In the genomic region with DNA sequence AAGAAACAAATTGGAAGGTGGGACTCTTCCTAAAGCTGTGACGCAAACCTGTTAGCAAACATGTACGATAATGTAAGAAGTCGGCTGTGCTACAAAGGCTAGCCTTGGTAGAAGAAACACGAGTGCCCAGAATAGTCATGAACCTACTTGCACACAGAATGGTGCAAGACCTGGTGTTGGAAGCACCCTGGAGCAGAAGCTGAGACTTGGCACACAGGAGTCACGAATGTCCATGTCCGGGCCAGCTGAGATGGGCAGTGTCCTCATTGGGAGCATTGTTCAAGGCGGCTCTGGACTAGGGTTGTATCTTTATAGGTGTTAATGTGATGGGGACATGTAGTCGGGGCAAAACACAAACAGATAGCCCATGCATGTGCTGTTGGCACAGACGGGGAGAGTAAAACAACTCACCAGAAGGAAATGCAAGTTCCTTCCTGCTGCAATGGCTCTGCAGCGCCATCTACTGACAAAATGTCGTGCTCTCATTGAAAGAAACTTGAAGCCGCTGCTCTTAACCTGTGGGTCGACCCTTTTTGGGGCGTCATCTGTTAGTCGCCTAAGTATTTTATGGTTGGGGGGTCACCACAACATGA, we compare ENCODE assay signal across 8 mouse cellular contexts. TPM values are rescaled to one million over a fixed set of nuclear protein-coding genes. Genes with fewer than 3 reads are reported as not detected.
A peak's percentile ranks its signal among the peaks of the same experiment; 100 is the strongest.
DNase-seq lines count a peak whose midpoint lies in the region; ATAC-seq lines count a peak whose summit lies in the region.

No protein-coding gene starts in this region.

- no peaks in the 10 kb centered on the region for H3K9me3 ChIP-seq in heart, embryonic 12.5 days (replicated peaks)
- H3K9me3 ChIP-seq in megakaryocyte, embryonic 14.5 days: no peaks in the 10 kb centered on the region

- no peak overlapping the region for H3K4me3 ChIP-seq in heart, embryonic 12.5 days
- peak overlapping the region; percentile 66 for H3K4me3 ChIP-seq in megakaryocyte, embryonic 14.5 days (replicated peaks)

- ATAC-seq in heart, embryonic 12.5 days (ENCODE audit: insufficient number of reproducible peaks, low FRiP score): no peak

- 0 out of 2 replicates have a peak overlapping the region, but pooled peaks have one; percentile 16 for H3K4me2 ChIP-seq in heart, embryonic 12.5 days

- intact Hi-C loops in gastrocnemius, postnatal 36 days (cut with DNase I): loop anchor here (5.0 kb wide), 1 partner anchor 57 kb away; a partner anchor contains a TSS

- 31% methylated on average over 15 of the region's 15 CpGs for WGBS in heart, embryonic 12.5 days
- WGBS in large intestine, adult 2 months: 29% methylated on average over 15 of the region's 15 CpGs

- no peak overlapping the region for H3K9ac ChIP-seq in heart, embryonic 12.5 days

- H3K27me3 ChIP-seq in heart, embryonic 12.5 days (replicated peaks): no peaks in the 10 kb centered on the region
- no peaks in the 10 kb centered on the region for H3K27me3 ChIP-seq in megakaryocyte, embryonic 14.5 days (replicated peaks)

- H3K27ac ChIP-seq in heart, embryonic 12.5 days (ENCODE audit: poor library complexity, severe bottlenecking): no peak overlapping the region

- DNase-seq in gastrocnemius, postnatal 10 days: peak; percentile 58
- no peak for DNase-seq in gastrocnemius, postnatal 36 days
- DNase-seq in T-cell, adult 2 months (ENCODE audit: low spot score): peak; percentile 39
- DNase-seq in cerebellum, postnatal 36 days: peak; percentile 77 to 81
- peak; percentile 53 for DNase-seq in large intestine, adult 2 months (ENCODE audit: low read depth, low spot score)
- DNase-seq in spleen, adult 12 weeks (ENCODE audit: low spot score): peak; percentile 40

- no peaks in the 10 kb centered on the region for H3K4me1 ChIP-seq in heart, embryonic 12.5 days (replicated peaks)
- H3K4me1 ChIP-seq in megakaryocyte, embryonic 14.5 days: peaks cover 35% of the 10 kb centered on the region

- no peaks in the 10 kb centered on the region for H3K36me3 ChIP-seq in heart, embryonic 12.5 days
- H3K36me3 ChIP-seq in megakaryocyte, embryonic 14.5 days (replicated peaks; ENCODE audit: low read length): no peaks in the 10 kb centered on the region

RNA-seq across cellular contexts. Expression of a gene that starts 15.2 kb away (rescaled TPM):
- total RNA-seq in gastrocnemius, postnatal 10 days (2021): 1 to 10 TPM; 3.9 to 6.5 TPM
- total RNA-seq in gastrocnemius, postnatal 36 days (2021): 1 to 10 TPM; 1.4 TPM
- polyA plus RNA-seq in heart, embryonic 12.5 days (2016; fragmentation: Nextera tagmentation; extraction: Ambion mirVana): 11.9 and 13.1 TPM in 2 replicates
- 7.0 and 8.4 TPM in 2 replicates for polyA plus RNA-seq in large intestine, adult 2 months (2012; rRNA removed)
- 4.1 TPM in 1 of 2 replicates, not detected in the other for polyA plus RNA-seq in megakaryocyte, embryonic 14.5 days (2012; ENCODE audit: insufficient read depth, low replicate concordance)

RNA-seq across cellular contexts. Expression of a gene that starts 41.8 kb away (rescaled TPM):
- 1 to 10 TPM; 2.0 to 2.7 TPM for total RNA-seq in gastrocnemius, postnatal 10 days (2021)
- under 1 TPM; 0.48 to 0.59 TPM for total RNA-seq in gastrocnemius, postnatal 36 days (2021)
- 14.5 and 16.5 TPM in 2 replicates for polyA plus RNA-seq in heart, embryonic 12.5 days (2016; fragmentation: Nextera tagmentation; extraction: Ambion mirVana)
- polyA plus RNA-seq in large intestine, adult 2 months (2012; rRNA removed): 0.89 and 1.6 TPM in 2 replicates
- 2.1 and 3.0 TPM in 2 replicates for polyA plus RNA-seq in megakaryocyte, embryonic 14.5 days (2012; ENCODE audit: insufficient read depth, low replicate concordance)

RNA-seq across cellular contexts. Expression of a gene that starts 55.0 kb away (rescaled TPM):
- under 1 TPM; 0.20 to 0.40 TPM for total RNA-seq in gastrocnemius, postnatal 10 days (2021)
- under 1 TPM in 1 of 2 experiments, not detected in 1; 0.05 TPM for total RNA-seq in gastrocnemius, postnatal 36 days (2021)
- 1.4 and 1.8 TPM in 2 replicates for polyA plus RNA-seq in heart, embryonic 12.5 days (2016; fragmentation: Nextera tagmentation; extraction: Ambion mirVana)
- polyA plus RNA-seq in large intestine, adult 2 months (2012; rRNA removed): 0.45 and 0.53 TPM in 2 replicates
- 0.06 TPM in 1 of 2 replicates, not detected in the other for polyA plus RNA-seq in megakaryocyte, embryonic 14.5 days (2012; ENCODE audit: insufficient read depth, low replicate concordance)

Comparison
In these comparisons a context has a peak if more than half of its experiments do, and no peak if none do; other contexts are left out.
1. DNase-seq: peak in gastrocnemius, postnatal 10 days (single experiment), T-cell, adult 2 months (single experiment), cerebellum, postnatal 36 days (2 of 2), large intestine, adult 2 months (single experiment) and spleen, adult 12 weeks (single experiment); none in gastrocnemius, postnatal 36 days (0 of 2).